Mouse (Mus musculus): ENCODE data around the gene Kif11. TPM values are rescaled to one million over a fixed set of nuclear protein-coding genes. Genes with fewer than 3 reads are reported as not detected.

The Kif11 gene
- total RNA-seq (2021): 5.1 and 5.7 TPM in 2 replicates
- long read RNA-seq, full-length matches to known transcripts: 6 of 7 reads
- long read RNA-seq, partial matches to known transcripts: 1 of 7 reads
- long read RNA-seq, other reads (novel, unspliced or antisense): 0 of 7 reads

DNA sequence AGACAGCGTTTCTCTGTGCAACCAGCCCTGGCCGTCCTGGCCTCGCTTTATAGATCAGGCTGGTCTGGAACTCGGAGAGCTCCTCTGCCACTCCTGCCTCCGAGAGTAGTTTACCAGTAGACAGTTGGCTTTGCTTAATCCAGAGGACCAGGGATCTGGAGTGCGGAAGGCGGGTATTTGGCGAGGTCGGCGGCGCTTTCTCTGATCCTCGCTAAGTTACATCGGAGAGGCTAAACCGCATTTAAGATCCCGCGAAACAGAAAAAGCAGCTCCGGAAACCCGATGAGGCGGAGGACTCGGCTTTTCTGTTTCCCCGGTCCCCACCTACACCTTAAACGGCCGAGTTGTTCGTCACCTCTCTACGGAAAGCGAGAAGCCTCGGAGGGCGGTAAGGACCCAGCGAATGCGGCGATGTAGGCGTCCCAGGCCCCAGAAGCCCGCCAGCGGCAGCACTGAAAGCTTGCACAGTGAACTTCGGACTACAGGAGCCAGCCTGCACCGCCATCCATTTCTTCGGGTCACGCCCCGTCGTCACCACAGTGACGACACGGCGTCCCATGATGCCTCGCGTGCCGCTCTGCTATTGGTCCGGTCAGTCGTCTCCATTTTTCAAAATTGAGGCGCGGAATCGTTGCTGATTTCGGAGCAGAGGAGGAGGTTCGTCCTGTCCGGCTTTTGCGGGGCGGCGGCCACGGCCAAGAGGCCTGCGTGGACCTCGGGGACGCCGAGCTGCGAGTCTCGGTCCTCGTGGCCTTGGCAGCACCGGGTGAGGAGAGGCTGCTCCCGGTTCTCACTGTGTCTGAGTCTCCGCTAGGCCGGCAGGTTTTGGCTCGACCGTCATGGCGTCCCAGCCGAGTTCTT lies at the start of gene Kif11:
TSS of gene Kif11 (plus strand) at position 649 of the 861 bp plus-strand sequence.
- DNase-seq: peak; percentile 94

- DNase-seq: no peak
Observed at GRCm38 (mm10) chr19:37327216-37327615, 49.0 kb upstream of the Kif11 start.

DNA sequence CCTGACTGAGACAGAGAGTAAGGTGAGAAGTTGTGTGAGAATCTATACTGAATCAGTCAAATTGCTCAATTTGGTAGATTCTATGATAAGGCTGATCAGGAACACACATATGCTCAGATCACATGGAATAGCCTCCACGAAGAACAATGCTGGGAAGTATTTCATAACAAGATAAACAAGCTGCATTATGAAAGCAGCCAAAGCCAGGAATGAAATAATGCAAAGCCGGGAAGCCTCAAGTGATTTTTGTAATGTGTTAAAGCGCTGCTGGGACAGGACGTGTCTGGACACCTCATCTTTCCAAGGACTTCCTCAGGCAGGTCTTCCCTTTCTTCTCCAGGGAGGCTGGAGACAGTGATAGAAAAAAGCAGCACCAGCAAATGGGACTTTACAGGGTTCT lies 43.5 kb upstream of the Kif11 start:
- DNase-seq: no peak

- no peak for DNase-seq
Observed at GRCm38 (mm10) chr19:37333357-37333756, 42.8 kb upstream of the Kif11 start.

- DNase-seq: no peak
Observed at GRCm38 (mm10) chr19:37335392-37335791, 40.8 kb upstream of the Kif11 start.

GRCm38 (mm10) chr19:37337752-37338151 lies 38.5 kb upstream of the Kif11 start, which contains the start of gene Ide:
Gene Ide (minus strand): TSS chr19:37337852.
- DNase-seq: no peak

- no peak for DNase-seq
Observed at GRCm38 (mm10) chr19:37340495-37340894, 35.7 kb upstream of the Kif11 start.

DNA sequence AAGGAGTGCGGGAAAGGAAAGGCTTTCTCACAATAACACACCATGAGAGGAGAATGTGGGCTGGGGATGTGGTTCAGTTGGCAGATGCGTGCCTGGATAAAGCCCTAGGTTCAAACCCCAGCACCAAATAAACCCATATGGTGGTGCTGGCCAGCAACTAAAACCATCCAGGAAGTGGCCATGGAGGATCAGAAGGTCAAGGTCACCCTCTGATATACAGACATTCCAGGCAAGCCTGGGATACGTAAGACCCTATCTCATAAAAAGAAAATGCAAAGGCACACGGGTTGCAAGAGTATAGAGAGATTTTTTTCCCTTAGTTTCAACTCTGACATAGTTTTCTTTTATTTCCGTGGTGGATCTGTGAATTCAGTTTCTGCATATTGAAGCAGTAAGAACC lies 35.3 kb upstream of the Kif11 start:
- DNase-seq: no peak

DNA sequence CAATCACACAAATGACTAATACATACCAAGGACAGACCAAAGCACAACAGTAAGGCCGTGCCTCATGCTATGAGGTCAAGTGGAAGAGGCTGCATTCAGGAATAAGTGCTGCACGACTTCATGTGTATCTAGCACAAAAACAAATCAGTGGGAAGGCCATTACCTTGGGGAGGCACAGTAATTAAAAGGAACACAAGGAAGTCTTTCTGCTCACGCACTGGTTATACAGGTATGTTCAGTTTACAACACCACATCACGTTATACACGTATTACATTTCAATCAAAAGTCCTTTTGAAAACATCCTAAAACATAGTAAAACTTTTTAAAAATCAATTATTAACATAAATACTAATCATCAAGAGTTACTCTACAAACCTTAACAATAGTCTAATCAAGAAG lies 32.3 kb upstream of the Kif11 start:
- DNase-seq: no peak

GRCm38 (mm10) chr19:37346258-37346657 lies 29.9 kb upstream of the Kif11 start:
- no peak for DNase-seq

DNA sequence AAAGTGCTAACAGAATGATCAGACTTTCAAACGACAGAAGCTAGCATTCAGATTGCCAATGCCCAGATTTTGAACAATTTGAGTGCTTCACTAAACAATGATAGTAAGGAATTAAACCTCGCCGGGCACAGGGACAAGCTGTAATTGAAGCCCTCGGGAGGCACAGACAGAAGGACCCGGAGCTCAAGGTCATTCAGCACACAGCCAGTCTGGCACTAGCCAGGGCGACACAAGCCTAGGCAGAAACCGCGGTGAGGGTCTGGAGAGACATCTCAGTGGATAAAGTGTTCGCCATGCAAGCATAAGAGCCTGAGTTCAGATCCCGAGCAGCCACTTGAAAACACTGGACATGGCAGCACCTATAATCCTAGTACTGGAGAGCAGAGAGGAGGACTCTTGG lies 27.9 kb upstream of the Kif11 start:
- DNase-seq: peak; percentile 26

DNA sequence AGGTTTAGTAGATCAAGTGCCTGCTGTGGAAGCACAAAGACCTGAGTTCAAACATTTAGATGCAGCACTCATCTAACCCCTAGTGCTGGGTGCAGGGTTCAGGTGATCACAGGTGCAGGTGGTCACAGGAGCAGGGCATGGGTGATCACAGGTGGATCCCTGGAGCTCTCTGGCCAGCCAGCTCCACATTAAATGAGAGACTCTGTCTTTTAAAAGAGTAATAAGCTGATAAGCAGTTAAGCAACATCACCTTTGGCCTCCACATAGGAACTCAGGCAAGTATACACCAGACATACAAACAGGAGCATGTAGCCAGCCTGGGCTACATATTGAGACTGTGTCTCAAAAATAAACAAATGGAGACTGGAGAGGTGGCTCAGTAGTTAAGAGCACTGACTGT lies 27.3 kb upstream of the Kif11 start:
- no peak for DNase-seq

- no peak for DNase-seq
Observed at GRCm38 (mm10) chr19:37352756-37353155, 23.4 kb upstream of the Kif11 start.

- no peak for DNase-seq
Observed at GRCm38 (mm10) chr19:37353331-37353730, 22.9 kb upstream of the Kif11 start.

DNA sequence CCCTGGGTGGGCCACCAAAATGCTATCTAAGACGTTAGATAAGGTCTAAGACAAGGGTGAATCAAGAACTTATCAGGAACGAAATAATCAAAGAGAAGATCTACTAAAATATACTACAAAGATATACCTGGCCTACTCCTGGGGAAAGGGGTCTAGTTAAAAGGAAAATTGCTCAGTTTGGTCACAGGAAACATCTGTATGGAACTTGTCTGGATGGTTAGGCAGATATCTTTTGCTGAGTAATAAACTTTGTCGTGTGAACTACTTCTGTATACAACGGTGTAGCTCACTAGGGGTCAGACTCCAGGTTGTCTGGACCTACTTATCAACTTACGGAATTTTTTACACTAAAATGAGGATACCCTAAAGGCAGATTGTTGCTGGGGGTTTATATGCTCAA lies 16.2 kb upstream of the Kif11 start:
- no peak for DNase-seq

DNA sequence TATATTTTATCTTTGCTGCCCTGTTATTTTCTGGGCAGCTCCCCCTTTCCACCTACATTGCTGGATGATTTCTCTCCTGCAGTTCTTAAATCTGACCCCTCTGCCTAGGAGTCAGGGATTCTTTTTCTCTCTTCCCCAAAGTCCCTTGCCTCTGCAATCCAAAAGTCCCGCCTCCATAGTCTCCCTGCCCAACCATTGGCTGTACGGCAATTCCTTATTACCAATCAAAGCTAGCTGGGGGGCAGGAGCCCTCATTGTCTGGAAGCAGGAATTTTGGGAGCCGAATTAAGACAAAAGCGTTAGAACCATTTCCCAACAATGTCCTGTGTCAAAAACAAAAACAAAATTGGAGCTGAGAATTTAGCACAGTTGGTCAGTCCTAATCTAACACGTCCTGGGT lies 13.7 kb upstream of the Kif11 start:
- DNase-seq: no peak

GRCm38 (mm10) chr19:37363128-37363939 lies 12.9 kb upstream of the Kif11 start:
- DNase-seq: no peak

- no peak for DNase-seq
Observed at GRCm38 (mm10) chr19:37368990-37369389, 7.2 kb upstream of the Kif11 start.

GRCm38 (mm10) chr19:37369921-37370320 lies 6.3 kb upstream of the Kif11 start:
- no peak for DNase-seq

DNA sequence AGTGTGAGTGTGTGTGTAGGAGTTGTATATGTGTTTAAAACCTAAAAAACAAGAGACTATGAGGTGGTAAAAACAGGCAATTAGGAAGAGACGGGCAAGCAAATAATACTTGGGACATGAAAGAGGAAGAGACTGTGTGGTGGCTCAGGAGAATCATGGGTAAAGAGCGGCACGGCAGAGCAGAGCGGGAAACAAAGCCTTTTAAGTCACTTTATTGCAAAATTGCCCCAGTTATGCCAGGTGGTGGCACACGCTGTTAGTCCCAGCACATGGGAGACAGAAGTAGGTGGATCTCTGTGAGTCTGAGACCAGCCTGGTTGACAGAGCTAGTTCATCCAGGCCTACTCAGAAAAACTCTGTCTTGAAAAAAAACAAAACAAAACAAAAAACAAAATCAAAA lies 5.8 kb upstream of the Kif11 start:
- no peak for DNase-seq

DNA sequence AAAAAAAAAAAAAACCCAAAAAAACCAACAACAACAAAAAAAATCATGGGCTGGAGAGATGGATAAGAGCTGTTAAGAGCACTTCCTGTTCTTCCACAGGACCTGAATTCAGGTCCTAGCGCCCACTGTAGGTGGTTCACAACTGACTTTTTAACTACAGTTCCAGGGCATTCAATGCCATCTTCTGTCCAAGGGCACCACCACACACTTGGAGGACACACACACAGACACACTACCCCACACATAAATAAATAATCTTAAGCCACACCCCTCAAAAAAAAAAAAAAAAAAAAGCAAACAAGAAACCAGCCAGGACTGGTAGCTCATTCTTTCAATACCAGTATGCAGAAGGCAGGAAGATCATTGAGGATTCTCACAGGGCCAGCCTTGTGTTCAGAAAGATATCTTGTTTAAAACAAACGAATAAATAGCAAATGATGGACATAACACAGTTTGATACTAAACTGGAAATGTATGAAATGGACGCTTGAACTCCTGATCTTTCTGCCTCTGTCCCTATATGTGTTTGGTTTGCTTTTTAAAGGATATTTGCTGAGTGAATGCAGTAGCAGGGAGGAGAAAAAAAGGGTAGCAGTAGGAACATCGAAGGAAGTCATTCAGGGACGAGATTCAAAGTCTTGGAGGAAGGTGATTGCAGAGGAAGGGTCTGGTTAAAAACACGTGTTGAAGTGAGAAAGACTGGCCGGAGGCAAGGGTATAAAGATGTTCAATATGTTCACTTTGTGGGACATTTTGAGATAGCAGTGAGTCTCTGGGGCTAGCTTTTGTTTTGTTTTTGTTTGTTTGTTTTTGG lies 1.1 kb upstream of the Kif11 start:
- no peak for DNase-seq

DNA sequence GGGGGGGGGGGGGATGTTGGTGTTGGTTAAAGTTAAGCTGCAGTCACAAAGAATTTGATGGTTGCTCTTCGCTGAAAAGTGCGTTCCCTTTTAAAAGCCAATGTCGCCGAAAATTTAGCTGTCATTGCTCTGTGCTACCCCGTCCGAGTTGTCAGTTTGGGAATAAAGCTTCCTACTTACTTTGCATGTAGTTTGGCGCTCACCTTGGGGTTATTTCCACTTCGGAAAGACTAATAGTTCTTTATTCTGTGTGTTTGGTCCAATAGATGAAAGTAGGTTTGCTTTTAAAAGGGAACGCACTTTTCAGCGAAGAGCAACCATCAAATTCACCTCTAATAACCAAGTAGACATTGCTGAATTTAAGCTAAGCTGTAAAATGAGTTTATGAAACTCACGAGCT lies 638 bp downstream of the Kif11 start:
- DNase-seq: no peak
